Mouse (Mus musculus): ENCODE results near the gene Gm17654. TPM values are rescaled to one million over a fixed set of nuclear protein-coding genes. Genes with fewer than 3 reads are reported as not detected.
A peak's percentile ranks its signal among the peaks of the same experiment; 100 is the strongest.
"Not testable (repeated sequence)": the region's sequence is repeated elsewhere in the genome, so short reads cannot be mapped to it uniquely, and the experiment has no call there.

Gm17654 gene
- total RNA-seq (2021): not detected
- long read RNA-seq: 0 reads

DNA sequence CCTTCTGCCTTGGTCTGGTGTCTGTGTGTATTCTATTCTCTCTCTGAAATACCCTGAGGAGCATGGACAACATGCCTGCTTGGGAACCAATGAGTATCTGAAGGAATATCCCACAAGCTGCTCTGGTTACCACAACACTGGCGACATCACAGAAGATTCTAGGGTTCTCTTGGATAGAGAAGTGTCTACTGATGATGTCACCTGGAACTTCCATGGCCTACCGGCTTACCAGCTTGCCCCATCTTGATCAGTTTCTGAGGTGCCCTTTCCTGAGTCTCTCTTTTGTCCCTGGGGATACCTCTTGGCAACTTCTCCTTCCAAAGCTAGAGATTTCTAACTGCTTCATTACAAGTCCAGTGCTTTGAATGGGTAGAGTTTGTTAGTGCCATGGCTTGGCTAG is at the start of gene Gm17654:
Gm17654 (minus strand) TSS at position 101 of the 400 bp plus-strand sequence.
- not testable (repeated sequence) for DNase-seq (ENCODE audit: low spot score in 2 of 2)

DNA sequence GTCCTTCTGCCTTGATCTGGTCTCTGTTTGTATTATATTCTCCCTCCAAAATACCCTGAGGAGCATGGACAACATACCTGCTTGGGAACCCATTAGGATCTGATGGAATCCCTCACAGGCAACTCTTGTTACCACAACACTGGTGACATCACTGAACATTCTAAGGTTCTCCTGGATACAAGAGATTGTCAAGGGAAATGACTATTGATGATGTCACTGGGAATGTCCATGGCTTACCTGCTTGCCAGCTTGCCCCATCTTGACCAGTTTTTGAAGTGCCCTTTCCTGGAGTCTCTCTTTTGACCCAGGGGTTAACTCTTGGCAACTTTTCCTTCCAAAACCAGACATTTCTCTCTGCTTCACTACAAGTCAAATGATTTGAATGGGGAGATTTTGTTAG is 29.0 kb upstream of the Gm17654 start, which contains the start of gene Gm10375:
Gm10375 (minus strand) TSS at position 101 of the 400 bp plus-strand sequence.
- DNase-seq (ENCODE audit: low spot score in 2 of 2): not testable (repeated sequence)

DNA sequence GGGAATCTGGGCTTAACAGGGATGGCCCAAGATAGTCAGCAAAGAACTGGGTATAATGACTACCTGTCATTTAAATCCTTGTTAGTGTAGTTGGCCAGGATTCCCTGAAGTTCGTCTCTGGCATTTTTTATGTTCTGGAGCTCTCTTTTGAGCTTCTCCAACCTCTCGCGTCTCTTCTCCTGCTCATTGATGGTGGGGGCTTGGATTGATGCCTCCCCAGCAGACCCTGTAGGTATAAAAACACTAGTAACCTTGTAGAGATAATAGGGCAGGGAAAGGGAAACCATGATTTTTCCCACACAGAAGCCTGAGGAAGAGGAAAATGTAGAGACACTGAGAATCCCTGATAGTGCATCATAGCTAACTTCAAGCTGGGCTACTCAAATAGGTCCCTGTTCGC is 977 bp downstream of the Gm17654 start:
- not testable (repeated sequence) for DNase-seq (ENCODE audit: low spot score in 2 of 2)

DNA sequence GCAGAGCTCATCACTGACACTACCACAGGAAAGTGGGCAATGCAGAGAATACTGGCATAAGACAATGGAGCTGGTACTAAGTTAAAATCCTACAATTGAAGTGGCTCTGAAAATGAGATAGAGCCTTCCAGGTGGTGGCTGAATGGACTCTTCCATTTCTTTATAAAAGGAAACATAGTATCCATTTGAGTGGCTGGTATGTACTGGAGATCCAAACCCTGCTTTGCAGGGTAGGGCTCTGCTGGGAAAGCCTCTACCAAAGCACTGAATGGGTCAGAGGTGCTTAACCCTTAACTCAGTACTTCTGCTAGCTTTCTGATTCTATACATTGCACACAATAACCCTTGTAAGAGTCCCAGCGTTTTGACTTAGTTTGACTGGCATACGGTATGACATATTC is 26.7 kb downstream of the Gm17654 start:
- not testable (repeated sequence) for DNase-seq (ENCODE audit: low spot score in 2 of 2)

DNA sequence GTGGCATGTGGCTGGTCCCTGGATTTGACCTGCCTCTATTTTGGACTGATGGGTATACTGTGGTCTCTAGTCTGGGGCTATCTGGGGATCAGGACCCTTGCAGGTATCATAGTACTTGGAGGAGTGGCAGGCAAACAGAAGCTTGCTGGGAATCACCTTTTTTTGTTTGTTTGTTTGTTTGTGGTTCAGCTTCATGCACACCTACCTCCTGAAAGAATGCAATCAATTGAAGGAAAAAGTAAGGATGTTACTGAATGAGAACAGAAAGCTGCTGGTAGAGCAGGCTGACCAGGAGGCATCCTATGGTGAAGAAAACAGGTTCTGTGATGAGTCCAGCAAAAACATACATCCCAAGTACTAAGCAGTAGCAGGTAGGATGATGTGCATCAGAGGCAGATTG is 32.7 kb downstream of the Gm17654 start:
- DNase-seq (ENCODE audit: low spot score in 2 of 2): not testable (repeated sequence)

DNA sequence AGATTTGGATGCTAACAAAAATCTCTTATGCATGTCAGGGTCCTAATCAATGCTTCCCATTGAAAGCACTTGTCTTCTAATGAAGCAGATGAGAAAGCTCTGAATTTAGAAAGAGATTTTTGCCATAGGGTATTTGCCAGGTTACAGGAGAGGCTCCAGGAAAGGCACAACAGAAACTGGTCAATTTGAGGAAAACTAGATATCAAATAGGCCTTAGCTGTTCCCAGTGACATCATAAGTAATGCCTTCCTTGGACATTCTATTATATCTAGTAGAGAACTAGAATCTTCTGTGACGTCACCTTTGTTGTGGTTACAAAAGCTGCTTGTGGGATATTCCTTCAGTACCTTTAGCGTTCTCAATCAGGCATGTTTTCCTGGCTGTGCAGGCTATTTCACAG is 35.7 kb downstream of the Gm17654 start, which contains the start of gene Gm5799:
Gm5799 (plus strand) TSS at position 301 of the 400 bp plus-strand sequence.
- DNase-seq (ENCODE audit: low spot score in 2 of 2): not testable (repeated sequence)

DNA sequence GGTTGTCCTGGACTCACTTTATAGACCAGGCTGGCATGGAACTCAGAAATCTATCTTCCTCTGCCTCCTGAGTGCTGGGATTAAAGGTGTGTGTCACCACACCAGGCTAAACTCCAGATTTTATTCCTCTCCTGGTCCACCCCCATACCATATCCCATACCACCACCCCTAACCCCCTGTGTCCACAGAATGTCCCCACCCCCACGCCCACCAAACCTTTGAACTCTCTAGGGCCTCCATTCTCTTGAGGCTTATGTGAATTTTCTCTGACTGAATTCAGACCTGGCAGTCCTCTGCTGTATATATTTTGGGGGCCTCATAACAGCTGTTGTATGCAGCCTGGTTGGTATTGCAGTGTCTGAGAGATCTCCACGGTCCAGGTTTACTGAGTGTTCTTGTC is 40.8 kb downstream of the Gm17654 start:
- DNase-seq (ENCODE audit: low spot score in 2 of 2): not testable (repeated sequence)

DNA sequence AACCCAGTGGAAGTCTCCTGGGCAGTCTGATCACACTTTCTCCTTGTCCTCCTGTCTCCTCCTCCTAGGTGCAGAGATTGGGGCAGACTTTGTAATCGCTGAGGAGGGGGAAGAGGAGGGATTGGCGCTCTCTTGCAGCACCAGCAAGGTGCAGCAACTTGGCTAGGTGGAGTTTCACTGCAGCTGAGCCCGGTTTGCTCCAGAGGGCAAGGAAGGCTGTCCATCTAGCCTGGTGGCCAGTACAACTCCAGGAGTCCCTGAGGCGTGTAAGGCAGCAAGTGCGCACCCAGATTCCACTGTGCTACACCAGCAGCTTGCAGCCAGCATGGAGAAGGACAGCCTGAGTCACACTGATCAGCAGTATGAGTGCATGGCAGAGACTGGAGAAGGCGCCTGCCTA is 46.6 kb downstream of the Gm17654 start:
- peak in 1 of 2 experiments; percentile 26 for DNase-seq (ENCODE audit: low spot score in 2 of 2)

DNA sequence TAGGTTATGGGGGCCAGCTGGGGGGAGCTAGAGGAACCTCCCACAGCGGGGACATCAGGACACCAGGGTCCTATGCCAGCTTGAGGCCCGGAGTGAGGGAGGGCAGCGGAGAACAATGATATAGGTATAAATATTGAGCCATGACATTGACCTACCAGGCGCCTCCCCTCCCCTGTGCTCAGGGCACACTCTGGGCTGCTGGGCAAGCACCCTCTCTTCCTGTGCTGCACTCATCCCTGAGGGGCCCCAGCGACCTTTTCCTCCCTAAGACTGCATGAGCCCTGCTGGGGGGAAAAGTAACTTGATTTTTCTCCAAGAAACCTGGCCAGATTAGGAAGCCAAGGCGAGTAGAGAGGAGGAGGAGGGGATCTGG is 46.9 kb downstream of the Gm17654 start:
- not testable (repeated sequence) for DNase-seq (ENCODE audit: low spot score in 2 of 2)

DNA sequence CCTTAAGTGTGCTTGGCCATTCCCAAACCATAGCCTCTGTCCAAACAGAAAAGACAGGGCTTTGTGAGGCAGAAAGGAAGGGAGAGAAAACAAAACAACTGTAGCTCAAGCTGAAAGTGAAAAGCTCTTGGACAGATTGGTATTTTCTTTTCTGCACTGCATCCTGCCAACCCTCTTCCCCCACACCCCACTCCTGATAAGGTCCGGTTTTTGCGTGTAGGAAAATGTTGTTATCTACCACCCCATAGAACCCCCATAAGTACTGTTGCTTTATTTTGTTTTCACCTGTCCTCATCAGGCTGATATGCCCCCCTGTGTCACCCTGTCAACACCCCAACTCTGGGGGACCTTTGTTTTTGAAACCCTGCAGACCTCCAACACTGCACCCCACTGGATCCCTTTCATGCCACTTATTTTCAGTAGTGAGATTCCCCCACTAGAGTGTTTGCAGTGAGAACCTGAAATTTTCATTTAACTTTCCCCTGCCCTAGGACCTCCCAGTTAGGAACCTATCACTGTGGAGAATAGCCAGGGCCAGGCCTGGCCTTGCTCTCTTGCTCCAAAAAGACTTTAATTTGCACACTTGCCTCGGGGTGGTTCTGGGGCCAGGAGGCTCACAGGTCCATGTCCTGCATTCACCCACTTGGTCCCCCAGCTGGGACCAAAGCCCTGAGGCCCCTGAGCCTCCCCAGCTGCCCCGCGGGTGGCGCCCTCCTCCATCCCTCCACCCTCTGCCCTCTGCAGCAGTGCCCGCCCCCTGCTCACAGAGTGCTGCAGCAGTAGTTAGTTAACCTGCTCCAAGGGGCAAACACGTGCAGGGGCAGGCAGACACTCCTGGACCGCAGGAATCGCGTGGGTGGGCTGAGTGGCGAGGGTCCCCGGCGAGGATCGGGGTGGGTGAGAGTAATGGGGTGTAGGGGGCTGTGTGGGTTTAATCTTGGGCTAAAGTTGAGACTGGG is 47.6 kb downstream of the Gm17654 start:
- DNase-seq (ENCODE audit: low spot score in 2 of 2): peak in 1 of 2 experiments; percentile 19

Other genes starting within 250 kb of the Gm17654 start
- gene 1700001F09Rik, start 231.3 kb downstream of the Gm17654 start, total RNA-seq (2021): not detected
- gene Gm8138, start 162.8 kb downstream of the Gm17654 start, total RNA-seq (2021): not detected
- not detected for gene Gm5799, start 35.6 kb downstream of the Gm17654 start, total RNA-seq (2021)
- not detected for gene Gm10375, start 28.9 kb upstream of the Gm17654 start, total RNA-seq (2021)
- gene Gm8165, start 98.1 kb upstream of the Gm17654 start, total RNA-seq (2021): not detected
- gene Gm7324, start 118.7 kb upstream of the Gm17654 start, total RNA-seq (2021): 1 to 10 TPM; 1.6 to 2.2 TPM
- not detected for gene Gm16506, start 148.3 kb upstream of the Gm17654 start, total RNA-seq (2021)
- gene Gm6526, start 168.7 kb upstream of the Gm17654 start, total RNA-seq (2021): not detected
- not detected for gene Gm8180, start 205.6 kb upstream of the Gm17654 start, total RNA-seq (2021)